Mouse (Mus musculus) bone marrow macrophage, adult 2 months (primary cell): ENCODE measurements at regions not wholly inside any gene's neighbourhood (a gene's known extent, or its start where the extent isn't known, plus 50 kb on each side); places are given as distances from the start of the nearest gene placed in this dataset.

Experiments used
- CTCF ChIP-seq: IDR thresholded peaks from 2 replicates; pipeline ENCODE4 v1.5.1; 2012; ENCODE audit warnings: low read depth, mild to moderate bottlenecking, low read length, moderate library complexity
- POLR2A ChIP-seq: IDR thresholded peaks from 2 replicates; pipeline ENCODE4 v1.6.1; 2012; ENCODE audit warnings: mild to moderate bottlenecking, low read depth, low read length, borderline replicate concordance

GRCm38 (mm10) chr14:25375001-25375400 lies 84.0 kb upstream of the Zmiz1 start:
- TF ChIP-seq CTCF: no peak
- TF ChIP-seq POLR2A: no peak
